Mouse (Mus musculus) heart, embryonic 13.5 days (tissue): Measurements from ENCODE around the gene Hoxb8. TPM values are rescaled to one million over a fixed set of nuclear protein-coding genes. Genes with fewer than 3 reads are reported as not detected.

Experiments used
- ATAC-seq: fragments of 200-750 bp; cut with Nextera tagmentation; 2 replicates; pipeline ENCODE4 v1.8.0; 2017; ENCODE audit warnings: moderate TSS enrichment; ENCODE audit not compliant: insufficient number of reproducible peaks, low FRiP score, low TSS enrichment; ENCODE audit errors: extremely low read depth
- H3K27ac ChIP-seq: fragments of 300-500 bp; sonication (generic); replicated peaks from 2 replicates; pipeline ENCODE4 v1.5.1; 2015; ENCODE audit warnings: moderate library complexity, mild to moderate bottlenecking, inconsistent platforms
- H3K27me3 ChIP-seq: fragments of 300-500 bp; sonication (generic); replicated peaks from 2 replicates; pipeline ENCODE4 v1.6.1; 2015; ENCODE audit warnings: mild to moderate bottlenecking, inconsistent platforms
- H3K36me3 ChIP-seq: fragments of 300-500 bp; sonication (generic); 2 replicates; pipeline ENCODE4 v1.6.1; 2015; ENCODE audit warnings: mild to moderate bottlenecking, inconsistent platforms
- H3K4me1 ChIP-seq: fragments of 300-500 bp; sonication (generic); 2 replicates; pipeline ENCODE4 v1.6.1; 2015; ENCODE audit warnings: inconsistent platforms
- H3K4me2 ChIP-seq: fragments of 300-500 bp; sonication (generic); 2 replicates; pipeline ENCODE4 v1.6.1; 2015; ENCODE audit warnings: inconsistent platforms, mild to moderate bottlenecking, moderate library complexity
- H3K4me3 ChIP-seq: fragments of 300-500 bp; sonication (generic); 2 replicates; pipeline ENCODE4 v1.5.1; 2015; ENCODE audit warnings: moderate library complexity, mild to moderate bottlenecking, inconsistent platforms
- H3K9ac ChIP-seq: fragments of 300-500 bp; sonication (generic); 2 replicates; pipeline ENCODE4 v1.6.1; 2015; ENCODE audit warnings: inconsistent platforms, mild to moderate bottlenecking, moderate library complexity
- H3K9me3 ChIP-seq: fragments of 300-500 bp; sonication (generic); 2 replicates; pipeline ENCODE4 v1.6.1; 2016; ENCODE audit warnings: inconsistent platforms
- WGBS: fragments of 180-500 bp; shearing (Covaris S2); methylation state at CpG from one replicate; pipeline ENCODE4 v1.1.7; 2015; ENCODE audit warnings: mixed read lengths; 5-methylcytosine and 5-hydroxymethylcytosine counted together
- polyA plus RNA-seq: library from polyadenylated mRNA; unstranded; fragments of >200 nt; fragmentation: Nextera tagmentation; extraction: Ambion mirVana; gene quantifications from 2 replicates; pipeline ENCODE4 v1.2.1, GENCODE M21; 2015

The Hoxb8 gene
- polyA plus RNA-seq, 1 experiment from 2014 or later = not detected

- no peaks in the 10 kb centered on the region for H3K9me3 ChIP-seq
- no peaks in the 10 kb centered on the region for H3K36me3 ChIP-seq
- H3K4me1 ChIP-seq = peaks cover 15% of the 10 kb centered on the region
- WGBS = 12% methylated on average over 8 of the region's 8 CpGs
- no peak for ATAC-seq
- H3K27me3 ChIP-seq = peaks cover 100% of the 10 kb centered on the region
- H3K4me2 ChIP-seq = no peak overlapping the region
- H3K27ac ChIP-seq = no peak overlapping the region
- H3K9ac ChIP-seq = no peak overlapping the region
- no peak overlapping the region for H3K4me3 ChIP-seq
These were observed 1.0 kb upstream of the Hoxb8 start for GRCm38 (mm10) chr11:96280399-96281378.

GRCm38 (mm10) chr11:96281396-96281795 is 309 bp upstream of the Hoxb8 start:
- no peak overlapping the region for H3K4me3 ChIP-seq
- ATAC-seq = no peak
- 4% methylated on average over 18 of the region's 18 CpGs for WGBS
- no peaks in the 10 kb centered on the region for H3K36me3 ChIP-seq
- no peak overlapping the region for H3K4me2 ChIP-seq
- no peaks in the 10 kb centered on the region for H3K9me3 ChIP-seq
- H3K9ac ChIP-seq = no peak overlapping the region
- peaks cover 100% of the 10 kb centered on the region for H3K27me3 ChIP-seq
- H3K27ac ChIP-seq = no peak overlapping the region
- peaks cover 15% of the 10 kb centered on the region for H3K4me1 ChIP-seq

DNA sequence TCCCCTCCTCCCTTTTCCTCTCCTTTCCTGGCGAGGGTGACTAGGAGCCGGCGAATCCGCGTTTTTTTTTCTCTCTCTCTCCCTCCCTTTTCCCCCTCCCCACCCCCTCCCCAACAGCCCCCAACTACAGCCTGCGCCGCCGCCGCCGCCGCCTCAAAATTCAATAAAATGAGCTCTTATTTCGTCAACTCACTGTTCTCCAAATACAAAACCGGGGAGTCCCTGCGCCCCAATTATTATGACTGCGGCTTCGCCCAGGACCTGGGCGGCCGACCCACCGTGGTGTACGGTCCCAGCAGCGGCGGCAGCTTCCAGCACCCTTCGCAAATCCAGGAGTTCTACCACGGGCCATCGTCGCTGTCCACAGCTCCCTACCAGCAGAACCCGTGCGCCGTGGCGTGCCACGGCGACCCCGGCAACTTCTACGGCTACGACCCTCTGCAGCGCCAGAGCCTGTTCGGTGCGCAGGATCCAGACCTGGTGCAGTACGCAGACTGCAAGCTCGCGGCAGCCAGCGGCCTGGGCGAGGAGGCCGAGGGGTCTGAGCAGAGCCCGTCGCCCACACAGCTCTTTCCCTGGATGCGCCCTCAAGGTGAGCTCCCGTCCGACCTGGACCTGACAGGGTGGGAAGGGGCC is 1.2 kb downstream of the Hoxb8 start:
- Histone ChIP-seq H3K4me1 (peaks cover 22% of the 10 kb centered on the region), H3K27me3 (peaks cover 100% of the 10 kb centered on the region), H3K36me3 (no peaks in the 10 kb centered on the region), H3K4me3 (peak overlapping the region; percentile 14), H3K4me2 (peak overlapping the region; percentile 10), H3K9me3 (no peaks in the 10 kb centered on the region), H3K9ac (no peak overlapping the region), H3K27ac (no peak overlapping the region)
- no peak; the same call in 1 of the 2 replicates for ATAC-seq
- 1% methylated on average over 49 of the region's 49 CpGs for WGBS

GRCm38 (mm10) chr11:96284041-96284749 is 2.5 kb downstream of the Hoxb8 start:
- H3K4me1 ChIP-seq = peaks cover 22% of the 10 kb centered on the region
- WGBS = under 1% methylated on average over 47 of the region's 49 CpGs
- H3K4me3 ChIP-seq = peak overlapping the region; percentile 49
- no peak overlapping the region for H3K27ac ChIP-seq
- no peaks in the 10 kb centered on the region for H3K9me3 ChIP-seq
- ATAC-seq = no peak
- H3K36me3 ChIP-seq = no peaks in the 10 kb centered on the region
- peak overlapping the region; percentile 70 for H3K4me2 ChIP-seq
- peaks cover 100% of the 10 kb centered on the region for H3K27me3 ChIP-seq
- H3K9ac ChIP-seq = peak overlapping the region; percentile 56

- Histone ChIP-seq H3K27ac (no peak overlapping the region), H3K9ac (peak overlapping the region; percentile 56), H3K4me3 (peak overlapping the region; percentile 49), H3K4me1 (peaks cover 22% of the 10 kb centered on the region), H3K4me2 (peak overlapping the region; percentile 70), H3K36me3 (no peaks in the 10 kb centered on the region), H3K9me3 (no peaks in the 10 kb centered on the region), H3K27me3 (peaks cover 100% of the 10 kb centered on the region)
- 2% methylated on average over 34 of the region's 37 CpGs for WGBS
- ATAC-seq = no peak
These were observed 3.3 kb downstream of the Hoxb8 start for GRCm38 (mm10) chr11:96284774-96285734.

DNA sequence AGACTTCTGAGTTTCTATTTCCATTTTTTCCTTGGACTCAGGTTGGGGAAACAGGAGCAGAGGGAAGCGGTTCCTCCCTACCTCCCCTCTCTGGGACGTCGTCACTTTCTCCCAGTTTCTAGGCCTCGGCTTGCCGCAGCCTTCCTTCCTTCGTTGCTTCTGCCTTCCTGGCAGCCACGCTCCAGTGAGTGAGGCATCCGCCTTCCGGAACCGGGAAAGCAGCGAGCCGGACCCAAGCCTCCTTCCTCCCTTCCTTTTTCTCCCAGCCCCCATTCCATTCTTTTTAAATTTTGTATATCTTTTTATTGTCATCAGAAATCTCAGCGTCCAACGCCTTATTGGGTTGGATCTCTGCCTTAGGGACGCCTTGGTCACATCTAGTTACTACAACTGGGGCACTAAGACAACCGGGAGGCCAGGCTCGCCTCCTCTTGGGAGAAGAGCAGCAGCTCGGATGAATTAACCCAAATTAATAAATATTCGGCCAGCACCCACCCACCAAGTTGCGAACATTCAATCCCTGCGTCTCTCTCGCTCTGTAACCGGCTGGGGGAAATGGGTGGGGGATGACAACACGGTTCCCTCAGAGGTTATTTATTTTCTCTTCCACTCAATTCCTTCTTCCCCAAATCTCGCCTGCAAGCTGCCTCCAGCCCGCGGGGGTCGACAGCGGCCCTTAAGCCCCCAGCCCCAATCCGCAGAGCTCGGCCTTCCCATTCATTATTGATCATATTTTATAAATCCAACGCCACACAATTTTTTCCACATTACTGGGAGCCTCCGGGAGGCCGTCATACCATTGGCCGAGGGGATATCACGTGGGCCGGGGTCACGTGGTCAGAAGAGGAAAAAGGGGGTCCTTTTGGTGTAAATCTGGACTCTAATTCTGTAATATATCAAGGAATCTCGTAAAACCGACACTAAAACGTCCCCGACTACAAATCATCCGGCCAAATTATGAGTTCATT is 4.3 kb downstream of the Hoxb8 start, which contains the start of gene Hoxb7:
TSS of gene Hoxb7 (plus strand) at position 853 of the 968 bp plus-strand sequence.
- peaks cover 22% of the 10 kb centered on the region for H3K4me1 ChIP-seq
- H3K4me2 ChIP-seq = peak within 1 kb of the TSS; percentile 58
- peak within 1 kb of the TSS; percentile 41 for H3K4me3 ChIP-seq
- no peaks in the 10 kb centered on the region for H3K9me3 ChIP-seq
- ATAC-seq = no peak
- WGBS = 2% methylated on average over 43 of the region's 43 CpGs
- H3K27me3 ChIP-seq = peaks cover 100% of the 10 kb centered on the region
- H3K27ac ChIP-seq = no peak within 1 kb of the TSS
- H3K36me3 ChIP-seq = no peaks in the 10 kb centered on the region
- H3K9ac ChIP-seq = no peak within 1 kb of the TSS; the same call in 1 of the 2 replicates

DNA sequence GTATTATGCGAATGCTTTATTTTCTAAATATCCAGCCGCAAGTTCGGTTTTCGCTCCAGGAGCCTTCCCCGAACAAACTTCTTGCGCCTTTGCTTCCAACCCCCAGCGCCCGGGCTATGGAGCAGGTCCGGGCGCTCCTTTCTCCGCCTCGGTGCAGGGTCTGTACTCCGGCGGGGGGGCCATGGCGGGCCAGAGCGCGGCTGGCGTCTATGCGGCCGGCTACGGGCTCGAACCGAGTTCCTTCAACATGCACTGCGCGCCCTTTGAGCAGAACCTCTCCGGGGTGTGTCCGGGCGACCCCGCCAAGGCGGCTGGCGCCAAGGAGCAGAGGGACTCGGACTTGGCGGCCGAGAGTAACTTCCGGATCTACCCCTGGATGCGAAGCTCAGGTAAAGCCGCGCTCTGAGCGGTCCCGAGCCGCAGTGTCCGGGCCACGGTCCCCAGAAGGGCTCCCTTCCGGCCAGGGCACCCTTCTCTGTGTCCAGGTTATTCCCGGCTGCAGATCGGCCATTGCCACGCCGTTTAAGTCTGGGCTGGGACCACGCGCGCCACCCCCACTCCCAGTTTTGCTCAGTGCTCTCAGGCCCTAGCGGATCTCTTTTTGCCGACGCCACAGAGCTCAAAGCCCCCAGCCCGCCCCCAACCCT is 5.2 kb downstream of the Hoxb8 start:
- no peak overlapping the region; the same call in 1 of the 2 replicates for H3K9ac ChIP-seq
- H3K27ac ChIP-seq = no peak overlapping the region
- no peaks in the 10 kb centered on the region for H3K9me3 ChIP-seq
- under 1% methylated on average over 55 of the region's 55 CpGs for WGBS
- H3K36me3 ChIP-seq = no peaks in the 10 kb centered on the region
- H3K4me1 ChIP-seq = peaks cover 22% of the 10 kb centered on the region
- no peak for ATAC-seq
- peaks cover 98% of the 10 kb centered on the region for H3K27me3 ChIP-seq
- peak overlapping the region; percentile 41 for H3K4me3 ChIP-seq
- H3K4me2 ChIP-seq = peak overlapping the region; percentile 58

- Histone ChIP-seq H3K4me2 (peak overlapping the region; percentile 58; the same call in 1 of the 2 replicates), H3K4me3 (peak overlapping the region; percentile 41), H3K4me1 (peaks cover 22% of the 10 kb centered on the region), H3K9me3 (no peaks in the 10 kb centered on the region), H3K27ac (no peak overlapping the region), H3K27me3 (peaks cover 98% of the 10 kb centered on the region), H3K36me3 (no peaks in the 10 kb centered on the region), H3K9ac (no peak overlapping the region)
- ATAC-seq = no peak
- 1% methylated on average over 9 of the region's 9 CpGs for WGBS
These were observed 5.7 kb downstream of the Hoxb8 start for GRCm38 (mm10) chr11:96287411-96287810.

DNA sequence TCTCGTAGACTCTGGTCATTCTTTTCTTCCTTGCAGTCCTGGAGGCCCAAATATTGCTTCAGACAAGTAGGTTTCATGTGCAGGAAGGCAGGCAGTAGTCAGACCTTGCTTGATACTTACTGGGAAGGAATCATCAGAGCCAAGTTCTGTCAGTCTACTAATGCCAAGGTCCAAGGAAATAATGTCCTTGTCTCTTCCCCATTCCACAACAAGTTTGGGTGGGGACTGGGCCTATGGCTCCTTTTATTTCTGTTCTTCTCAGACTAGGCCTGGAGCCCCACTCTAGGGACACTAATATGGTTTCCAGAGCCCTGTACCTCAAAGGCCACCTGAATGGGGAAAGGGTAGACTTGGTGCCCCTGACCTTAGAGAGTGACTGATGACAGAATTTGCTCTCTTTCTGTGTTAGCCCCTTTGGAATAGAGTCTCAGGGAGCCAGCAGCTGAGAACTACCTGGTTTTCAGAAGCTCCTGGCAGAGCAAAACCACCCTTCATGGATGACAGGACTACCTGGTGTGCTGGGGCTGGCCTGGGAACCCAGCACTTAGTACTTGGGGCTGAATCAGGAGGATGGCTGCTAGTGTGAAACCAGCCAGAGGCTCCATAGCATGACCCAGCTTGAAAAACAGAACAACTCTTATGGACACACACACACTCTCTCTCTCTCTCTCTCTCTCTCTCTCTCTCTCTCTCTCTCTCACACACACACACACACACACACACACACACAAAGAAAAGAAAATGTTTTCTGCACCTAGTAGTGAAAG is 6.9 kb downstream of the Hoxb8 start:
- H3K9ac ChIP-seq = no peak overlapping the region
- no peaks in the 10 kb centered on the region for H3K36me3 ChIP-seq
- H3K4me2 ChIP-seq = no peak overlapping the region
- H3K27ac ChIP-seq = no peak overlapping the region
- H3K4me3 ChIP-seq = no peak overlapping the region
- WGBS = 11% methylated on average over 1 of the region's 1 CpGs
- no peak for ATAC-seq
- no peaks in the 10 kb centered on the region for H3K9me3 ChIP-seq
- peaks cover 98% of the 10 kb centered on the region for H3K27me3 ChIP-seq
- peaks cover 17% of the 10 kb centered on the region for H3K4me1 ChIP-seq
